Mouse (Mus musculus): Measurements from ENCODE around the gene Slc6a16.
A peak's percentile ranks its signal among the peaks of the same experiment; 100 is the strongest.
"Not testable (repeated sequence)": the region's sequence is repeated elsewhere in the genome, so short reads cannot be mapped to it uniquely, and the experiment has no call there.

Gene Slc6a16

GRCm38 (mm10) chr7:45253806-45254205 is 12.9 kb downstream of the Slc6a16 start:
- DNase-seq (ENCODE audit: low spot score in 2 of 2), result no peak

- DNase-seq (ENCODE audit: low spot score in 2 of 2), result not testable (repeated sequence)
These were observed 14.9 kb downstream of the Slc6a16 start for GRCm38 (mm10) chr7:45255822-45256221.

GRCm38 (mm10) chr7:45257063-45257840 is 16.4 kb downstream of the Slc6a16 start:
- peak in 1 of 2 experiments; percentile 56 for DNase-seq (ENCODE audit: low spot score in 2 of 2)

- no peak for DNase-seq (ENCODE audit: low spot score in 2 of 2)
These were observed 18.4 kb downstream of the Slc6a16 start for GRCm38 (mm10) chr7:45259281-45259680.

- DNase-seq (ENCODE audit: low spot score in 2 of 2), result no peak
These were observed 21.4 kb downstream of the Slc6a16 start for GRCm38 (mm10) chr7:45262266-45262665.

GRCm38 (mm10) chr7:45263006-45263607 is 22.2 kb downstream of the Slc6a16 start:
- no peak for DNase-seq (ENCODE audit: low spot score in 2 of 2)

- DNase-seq (ENCODE audit: low spot score in 2 of 2), result no peak
These were observed 23.5 kb downstream of the Slc6a16 start for GRCm38 (mm10) chr7:45264348-45264747.

GRCm38 (mm10) chr7:45265518-45265917 is 24.6 kb downstream of the Slc6a16 start:
- no peak for DNase-seq (ENCODE audit: low spot score in 2 of 2)

GRCm38 (mm10) chr7:45272786-45273412 is 32.0 kb downstream of the Slc6a16 start:
- no peak for DNase-seq (ENCODE audit: low spot score in 2 of 2)

- no peak for DNase-seq (ENCODE audit: low spot score in 2 of 2)
These were observed 32.8 kb downstream of the Slc6a16 start for GRCm38 (mm10) chr7:45273672-45274071.

- DNase-seq (ENCODE audit: low spot score in 2 of 2), result peak; percentile 37 to 38
These were observed 36.4 kb downstream of the Slc6a16 start, which contains the start of gene Slc6a21 for GRCm38 (mm10) chr7:45277136-45277760. Gene Slc6a21 (plus strand): TSS chr7:45277513.

- no peak for DNase-seq (ENCODE audit: low spot score in 2 of 2)
These were observed 45.6 kb downstream of the Slc6a16 start for GRCm38 (mm10) chr7:45286486-45286885.

GRCm38 (mm10) chr7:45296626-45297025 is 55.7 kb downstream of the Slc6a16 start:
- no peak for DNase-seq (ENCODE audit: low spot score in 2 of 2)

- no peak for DNase-seq (ENCODE audit: low spot score in 2 of 2)
These were observed 56.7 kb downstream of the Slc6a16 start for GRCm38 (mm10) chr7:45297563-45297962.

GRCm38 (mm10) chr7:45299752-45300151 is 58.9 kb downstream of the Slc6a16 start:
- peak; percentile 59 to 75 for DNase-seq (ENCODE audit: low spot score in 2 of 2)

GRCm38 (mm10) chr7:45300270-45300669 is 59.4 kb downstream of the Slc6a16 start:
- peak; percentile 56 to 61 for DNase-seq (ENCODE audit: low spot score in 2 of 2)

GRCm38 (mm10) chr7:45302626-45303025 is 61.7 kb downstream of the Slc6a16 start:
- DNase-seq (ENCODE audit: low spot score in 2 of 2), result no peak

- no peak for DNase-seq (ENCODE audit: low spot score in 2 of 2)
These were observed 64.0 kb downstream of the Slc6a16 start for GRCm38 (mm10) chr7:45304869-45305268.

GRCm38 (mm10) chr7:45305275-45305674 is 64.4 kb downstream of the Slc6a16 start:
- DNase-seq (ENCODE audit: low spot score in 2 of 2), result peak; percentile 52 to 55

- DNase-seq (ENCODE audit: low spot score in 2 of 2), result no peak
These were observed 67.8 kb downstream of the Slc6a16 start for GRCm38 (mm10) chr7:45308551-45309240.

GRCm38 (mm10) chr7:45309455-45309854 is 68.6 kb downstream of the Slc6a16 start:
- no peak for DNase-seq (ENCODE audit: low spot score in 2 of 2)

GRCm38 (mm10) chr7:45312023-45312422 is 71.1 kb downstream of the Slc6a16 start:
- no peak for DNase-seq (ENCODE audit: low spot score in 2 of 2)
